Mouse (Mus musculus) embryonic facial prominence, embryonic 15.5 days (tissue): ENCODE results near the gene Lrrc36. TPM values are rescaled to one million over a fixed set of nuclear protein-coding genes. Genes with fewer than 3 reads are reported as not detected.

Experiments used
- ATAC-seq: fragments of 200-750 bp; cut with Nextera tagmentation; 2 replicates; pipeline ENCODE4 v1.8.0; 2017; ENCODE audit warnings: low read depth, moderate TSS enrichment; ENCODE audit not compliant: insufficient number of reproducible peaks, low FRiP score, low TSS enrichment
- H3K27ac ChIP-seq: fragments of 300-500 bp; sonication (generic); replicated peaks from 2 replicates; pipeline ENCODE4 v1.5.1; 2015; ENCODE audit warnings: mild to moderate bottlenecking, inconsistent platforms
- H3K27me3 ChIP-seq: fragments of 300-500 bp; sonication (generic); 2 replicates; pipeline ENCODE4 v1.6.1; 2015; ENCODE audit warnings: inconsistent platforms
- H3K36me3 ChIP-seq: fragments of 300-500 bp; sonication (generic); 2 replicates; pipeline ENCODE4 v1.6.1; 2015; ENCODE audit warnings: mild to moderate bottlenecking, inconsistent platforms
- H3K4me1 ChIP-seq: fragments of 300-500 bp; sonication (generic); 2 replicates; pipeline ENCODE4 v1.6.1; 2015; ENCODE audit warnings: inconsistent platforms
- H3K4me2 ChIP-seq: fragments of 300-500 bp; sonication (generic); replicated peaks from 2 replicates; pipeline ENCODE4 v1.6.1; 2015; ENCODE audit warnings: mild to moderate bottlenecking, inconsistent platforms
- H3K4me3 ChIP-seq: fragments of 300-500 bp; sonication (generic); replicated peaks from 2 replicates; pipeline ENCODE4 v1.5.1; 2015; ENCODE audit warnings: mild to moderate bottlenecking, inconsistent platforms
- H3K9ac ChIP-seq: fragments of 300-500 bp; sonication (generic); 2 replicates; pipeline ENCODE4 v1.6.1; 2015; ENCODE audit warnings: inconsistent platforms
- H3K9me3 ChIP-seq: fragments of 300-500 bp; sonication (generic); replicated peaks from 2 replicates; pipeline ENCODE4 v1.6.1; 2016; ENCODE audit warnings: inconsistent platforms
- WGBS: fragments of 180-500 bp; shearing (Covaris S2); methylation state at CpG from one replicate; pipeline ENCODE4 v1.1.7; 2015; 5-methylcytosine and 5-hydroxymethylcytosine counted together
- polyA plus RNA-seq: library from polyadenylated mRNA; unstranded; fragments of >200 nt; fragmentation: Nextera tagmentation; extraction: Ambion mirVana; gene quantifications from 2 replicates; pipeline ENCODE4 v1.2.1, GENCODE M21; 2015

The Lrrc36 gene
- polyA plus RNA-seq, 1 experiment from 2014 or later: 2.6 TPM

- Histone ChIP-seq H3K27ac (no peak overlapping the region), H3K4me3 (no peak overlapping the region), H3K4me2 (no peak overlapping the region), H3K4me1 (no peaks in the 10 kb centered on the region), H3K36me3 (no peaks in the 10 kb centered on the region), H3K9ac (no peak overlapping the region), H3K27me3 (no peaks in the 10 kb centered on the region; the same call in 1 of the 2 replicates), H3K9me3 (no peaks in the 10 kb centered on the region)
- 58% methylated on average over 7 of the region's 7 CpGs for WGBS
- no peak for ATAC-seq
Observed at GRCm38 (mm10) chr8:105393915-105394314, 19.5 kb upstream of the Lrrc36 start.

GRCm38 (mm10) chr8:105397747-105398146 lies 15.6 kb upstream of the Lrrc36 start:
- Histone ChIP-seq H3K9me3 (no peaks in the 10 kb centered on the region), H3K9ac (no peak overlapping the region), H3K36me3 (no peaks in the 10 kb centered on the region), H3K4me2 (no peak overlapping the region), H3K4me1 (no peaks in the 10 kb centered on the region), H3K4me3 (no peak overlapping the region), H3K27ac (no peak overlapping the region), H3K27me3 (no peaks in the 10 kb centered on the region; the same call in 1 of the 2 replicates)
- 26% methylated on average over 3 of the region's 3 CpGs for WGBS
- ATAC-seq: no peak

DNA sequence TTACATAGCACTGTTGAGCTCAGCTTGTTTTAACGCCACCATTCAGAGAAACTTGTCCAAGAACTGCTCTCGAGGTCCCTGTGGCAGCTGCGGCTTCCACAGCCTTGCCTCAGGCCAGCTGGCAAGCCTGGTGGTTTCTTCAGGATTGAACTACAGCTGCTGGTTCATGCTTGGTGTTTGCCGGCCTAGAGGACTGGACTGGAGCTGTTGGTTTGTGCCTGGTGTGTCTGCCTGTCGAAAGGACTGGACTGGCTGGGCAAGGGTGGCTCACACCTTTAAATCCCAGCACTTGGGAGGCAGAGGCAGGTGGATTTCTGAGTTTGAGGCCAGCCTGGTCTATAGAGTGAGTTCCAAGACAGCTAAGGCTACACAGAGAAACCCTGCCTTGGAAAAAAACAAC lies 13.4 kb upstream of the Lrrc36 start:
- no peak overlapping the region for H3K4me2 ChIP-seq
- no peak overlapping the region for H3K27ac ChIP-seq
- no peaks in the 10 kb centered on the region; the same call in 1 of the 2 replicates for H3K27me3 ChIP-seq
- ATAC-seq: no peak
- no peaks in the 10 kb centered on the region for H3K36me3 ChIP-seq
- 80% methylated on average over 5 of the region's 5 CpGs for WGBS
- no peak overlapping the region for H3K4me3 ChIP-seq
- H3K9ac ChIP-seq: no peak overlapping the region
- H3K9me3 ChIP-seq: no peaks in the 10 kb centered on the region
- H3K4me1 ChIP-seq: no peaks in the 10 kb centered on the region

GRCm38 (mm10) chr8:105403467-105403866 lies 9.9 kb upstream of the Lrrc36 start:
- no peaks in the 10 kb centered on the region; the same call in 1 of the 2 replicates for H3K4me1 ChIP-seq
- H3K36me3 ChIP-seq: no peaks in the 10 kb centered on the region
- no peak overlapping the region for H3K27ac ChIP-seq
- WGBS: 75% methylated on average over 8 of the region's 8 CpGs
- H3K27me3 ChIP-seq: no peaks in the 10 kb centered on the region
- no peak for ATAC-seq
- H3K9me3 ChIP-seq: no peaks in the 10 kb centered on the region
- no peak overlapping the region for H3K9ac ChIP-seq
- H3K4me3 ChIP-seq: no peak overlapping the region
- no peak overlapping the region for H3K4me2 ChIP-seq

GRCm38 (mm10) chr8:105404496-105404895 lies 8.9 kb upstream of the Lrrc36 start:
- Histone ChIP-seq H3K4me1 (no peaks in the 10 kb centered on the region; the same call in 1 of the 2 replicates), H3K27ac (no peak overlapping the region), H3K27me3 (no peaks in the 10 kb centered on the region), H3K4me3 (no peak overlapping the region), H3K9ac (no peak overlapping the region), H3K9me3 (no peaks in the 10 kb centered on the region), H3K4me2 (no peak overlapping the region), H3K36me3 (no peaks in the 10 kb centered on the region)
- WGBS: 60% methylated on average over 1 of the region's 1 CpGs
- ATAC-seq: no peak

- Histone ChIP-seq H3K9ac (no peak overlapping the region), H3K27ac (no peak overlapping the region), H3K4me3 (no peak overlapping the region), H3K9me3 (no peaks in the 10 kb centered on the region), H3K4me2 (no peak overlapping the region), H3K4me1 (no peaks in the 10 kb centered on the region; the same call in 1 of the 2 replicates), H3K36me3 (no peaks in the 10 kb centered on the region), H3K27me3 (peaks cover 3% of the 10 kb centered on the region; the same call in 1 of the 2 replicates)
- no peak for ATAC-seq
- 62% methylated on average over 10 of the region's 10 CpGs for WGBS
Observed at GRCm38 (mm10) chr8:105406416-105406815, 7.0 kb upstream of the Lrrc36 start.

DNA sequence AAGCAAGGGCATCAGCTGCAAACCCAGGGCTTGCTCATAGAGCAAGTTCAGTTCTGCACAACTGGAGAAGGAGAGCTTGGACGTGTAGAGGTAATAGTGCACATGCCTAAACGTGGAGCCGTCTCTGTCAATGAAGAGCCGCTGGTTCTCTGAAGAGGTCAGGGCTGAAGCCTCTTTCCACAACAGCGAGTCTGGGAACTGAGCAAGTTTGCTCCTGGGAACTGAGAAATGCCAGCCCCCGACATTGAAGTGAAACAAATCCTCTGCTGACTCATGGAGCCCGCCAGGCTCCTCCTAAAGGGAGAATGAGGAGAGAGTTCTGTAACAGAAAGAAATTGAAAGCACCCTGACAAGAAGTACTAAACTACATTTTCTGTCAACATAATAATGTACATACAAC lies 5.0 kb upstream of the Lrrc36 start:
- Histone ChIP-seq H3K27ac (no peak overlapping the region), H3K4me3 (no peak overlapping the region), H3K4me2 (no peak overlapping the region), H3K9me3 (no peaks in the 10 kb centered on the region), H3K9ac (no peak overlapping the region), H3K36me3 (no peaks in the 10 kb centered on the region), H3K4me1 (peaks cover 2% of the 10 kb centered on the region), H3K27me3 (peaks cover 19% of the 10 kb centered on the region)
- no peak for ATAC-seq
- WGBS: 56% methylated on average over 7 of the region's 7 CpGs

DNA sequence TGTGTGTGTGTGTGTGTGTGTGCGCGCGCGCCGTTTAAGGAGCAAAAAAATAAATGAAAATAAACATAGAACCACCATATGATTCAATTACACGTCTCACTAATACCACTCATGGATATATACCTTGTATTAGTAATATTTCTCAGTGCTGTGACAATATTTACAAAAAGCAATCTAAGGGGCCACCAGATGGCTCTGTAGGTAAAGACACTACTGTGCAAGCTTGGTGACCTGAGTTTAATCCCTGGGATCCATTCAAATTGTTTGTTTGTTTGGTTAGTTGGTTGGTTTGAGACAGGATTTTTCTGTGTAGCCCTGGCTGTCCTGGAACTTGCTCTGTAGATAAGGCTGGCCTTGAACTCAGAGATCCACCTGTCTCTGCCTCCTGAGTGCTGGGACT lies 3.4 kb upstream of the Lrrc36 start:
- peaks cover 32% of the 10 kb centered on the region for H3K27me3 ChIP-seq
- H3K36me3 ChIP-seq: no peaks in the 10 kb centered on the region
- H3K4me2 ChIP-seq: no peak overlapping the region
- H3K4me1 ChIP-seq: peaks cover 5% of the 10 kb centered on the region
- no peak for ATAC-seq
- WGBS: 94% methylated on average over 6 of the region's 6 CpGs
- H3K9me3 ChIP-seq: no peaks in the 10 kb centered on the region
- no peak overlapping the region for H3K4me3 ChIP-seq
- no peak overlapping the region for H3K9ac ChIP-seq
- H3K27ac ChIP-seq: no peak overlapping the region

GRCm38 (mm10) chr8:105418992-105419391 lies 5.6 kb downstream of the Lrrc36 start:
- no peaks in the 10 kb centered on the region for H3K36me3 ChIP-seq
- H3K27ac ChIP-seq: no peak overlapping the region
- H3K9me3 ChIP-seq: no peaks in the 10 kb centered on the region
- no peak overlapping the region for H3K4me2 ChIP-seq
- H3K4me1 ChIP-seq: no peaks in the 10 kb centered on the region
- no peak overlapping the region for H3K4me3 ChIP-seq
- ATAC-seq: no peak
- H3K27me3 ChIP-seq: peaks cover 10% of the 10 kb centered on the region
- no peak overlapping the region for H3K9ac ChIP-seq
- WGBS: 72% methylated on average over 2 of the region's 2 CpGs

GRCm38 (mm10) chr8:105419800-105420199 lies 6.4 kb downstream of the Lrrc36 start:
- H3K9ac ChIP-seq: no peak overlapping the region
- H3K4me3 ChIP-seq: no peak overlapping the region
- no peaks in the 10 kb centered on the region for H3K36me3 ChIP-seq
- 90% methylated on average over 4 of the region's 4 CpGs for WGBS
- H3K4me2 ChIP-seq: no peak overlapping the region
- no peaks in the 10 kb centered on the region for H3K9me3 ChIP-seq
- H3K27me3 ChIP-seq: peaks cover 2% of the 10 kb centered on the region
- ATAC-seq: no peak
- H3K27ac ChIP-seq: no peak overlapping the region
- no peaks in the 10 kb centered on the region for H3K4me1 ChIP-seq

DNA sequence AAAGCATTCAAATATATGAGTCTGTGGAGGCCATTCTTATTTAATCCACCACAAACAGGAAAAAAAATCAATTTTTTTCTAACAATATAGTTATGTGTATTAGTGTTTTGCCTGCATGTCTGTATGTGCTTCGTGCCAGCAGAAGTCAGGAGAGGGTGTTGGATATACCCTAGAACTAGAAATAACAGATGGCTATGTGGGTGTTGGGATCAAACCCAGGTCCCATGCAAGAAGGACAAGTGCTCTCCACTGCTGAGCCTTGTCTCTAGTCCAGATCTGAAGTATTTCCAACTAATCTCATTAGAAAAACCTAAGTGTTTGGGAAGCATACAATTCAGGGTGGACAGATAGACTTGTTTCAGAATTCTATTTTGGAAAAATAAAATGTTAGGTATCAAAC lies 8.6 kb downstream of the Lrrc36 start:
- Histone ChIP-seq H3K4me2 (no peak overlapping the region), H3K9me3 (no peaks in the 10 kb centered on the region), H3K4me3 (no peak overlapping the region), H3K36me3 (no peaks in the 10 kb centered on the region), H3K9ac (no peak overlapping the region), H3K27me3 (no peaks in the 10 kb centered on the region), H3K4me1 (no peaks in the 10 kb centered on the region), H3K27ac (no peak overlapping the region)
- no peak for ATAC-seq
- WGBS: 67% methylated on average over 1 of the region's 1 CpGs

DNA sequence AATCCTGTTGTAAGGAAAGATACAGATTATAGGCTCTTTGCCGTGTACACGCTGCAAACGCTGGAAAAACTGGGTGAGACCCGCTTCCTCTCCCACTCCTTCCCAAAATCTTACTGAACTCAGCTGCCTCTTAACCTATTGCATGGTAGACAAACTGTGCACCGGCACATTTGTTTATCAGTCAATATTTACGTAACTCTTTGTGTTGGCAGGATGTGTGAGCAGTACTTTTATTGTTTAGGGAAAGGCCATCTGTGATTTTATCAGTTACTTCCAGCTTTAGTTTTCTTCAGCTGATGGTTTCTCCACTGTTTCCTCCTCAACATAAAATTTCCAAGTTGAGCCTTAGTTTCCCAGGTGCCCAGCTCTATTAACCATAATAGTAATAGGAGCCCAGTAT lies 13.5 kb downstream of the Lrrc36 start:
- no peak overlapping the region for H3K4me2 ChIP-seq
- H3K27me3 ChIP-seq: no peaks in the 10 kb centered on the region
- no peaks in the 10 kb centered on the region for H3K36me3 ChIP-seq
- WGBS: 70% methylated on average over 6 of the region's 6 CpGs
- ATAC-seq: no peak
- H3K4me3 ChIP-seq: no peak overlapping the region
- no peak overlapping the region for H3K27ac ChIP-seq
- H3K9ac ChIP-seq: no peak overlapping the region
- H3K9me3 ChIP-seq: no peaks in the 10 kb centered on the region
- no peaks in the 10 kb centered on the region for H3K4me1 ChIP-seq
